Mouse (Mus musculus): ENCODE data around the gene Etv4. TPM values are rescaled to one million over a fixed set of nuclear protein-coding genes. Genes with fewer than 3 reads are reported as not detected.

The Etv4 gene
- total RNA-seq, 2 experiments from 2014 or later: 10.1 to 10.7 TPM

- no peak overlapping the region for H3K27ac ChIP-seq
- DNase-seq (ENCODE audit: low spot score in 2 of 2): peak in 1 of 2 experiments; percentile 24
- no peak overlapping the region for H3K4me3 ChIP-seq
- no peak for TF ChIP-seq CTCF (conservative IDR thresholded peaks at IDR 0.05)
These were observed 22.1 kb upstream of the Etv4 start for GRCm38 (mm10) chr11:101807266-101807665.

GRCm38 (mm10) chr11:101806741-101807140 lies 21.6 kb upstream of the Etv4 start:
- Histone ChIP-seq H3K4me3 (no peak overlapping the region), H3K27ac (no peak overlapping the region)
- no peak for DNase-seq (ENCODE audit: low spot score in 2 of 2)
- TF ChIP-seq CTCF (conservative IDR thresholded peaks at IDR 0.05): no peak

DNA sequence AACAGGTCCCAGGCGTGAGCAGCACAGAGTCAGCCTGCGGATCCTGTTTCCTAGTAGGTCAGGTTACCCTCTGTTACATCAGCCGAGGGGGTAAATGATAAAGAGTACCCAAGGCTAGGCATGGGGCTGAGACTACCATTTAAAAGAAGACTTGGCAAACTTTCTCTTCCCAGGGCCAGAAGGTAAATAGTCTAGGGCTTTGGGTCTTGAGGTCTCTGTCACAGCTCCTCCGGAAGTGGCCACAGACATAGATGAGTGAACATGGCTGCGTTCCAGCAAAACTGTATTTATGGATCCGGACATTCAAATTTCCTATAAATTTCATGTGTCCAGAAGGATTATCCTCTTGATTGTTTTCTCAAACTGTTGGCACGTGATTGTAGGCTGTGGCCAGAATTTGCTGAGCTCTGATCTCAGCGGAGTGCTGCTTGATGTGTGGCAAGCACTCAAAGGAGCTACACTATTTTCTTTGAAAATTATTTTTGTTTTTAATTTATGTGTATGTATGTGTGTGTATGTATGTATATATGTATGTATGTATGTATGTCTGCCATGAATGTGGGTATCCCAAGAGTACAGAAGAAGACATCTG lies 20.0 kb upstream of the Etv4 start:
- Histone ChIP-seq H3K27ac (no peak overlapping the region), H3K4me3 (no peak overlapping the region)
- no peak for DNase-seq (ENCODE audit: low spot score in 2 of 2)
- no peak for TF ChIP-seq CTCF (conservative IDR thresholded peaks at IDR 0.05)

DNA sequence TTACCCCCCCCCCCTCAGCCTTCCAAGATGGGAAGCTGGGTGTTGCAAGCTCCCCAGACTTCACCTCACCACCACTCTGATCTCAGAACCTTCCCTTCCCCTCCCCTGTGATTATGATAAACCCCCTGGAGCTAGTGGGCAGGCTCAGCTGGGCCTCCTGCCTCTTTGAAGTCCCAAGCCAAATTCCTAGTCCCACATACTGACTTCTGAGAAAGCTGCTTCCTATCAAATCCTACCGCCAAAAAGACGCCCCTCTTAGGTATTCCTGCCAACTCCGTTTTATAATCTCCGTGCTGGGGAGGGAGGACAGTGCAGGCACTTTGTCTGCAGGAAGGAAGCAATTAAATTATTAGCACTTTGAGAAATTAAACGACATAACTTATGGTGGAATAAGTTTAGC lies 16.2 kb upstream of the Etv4 start:
- no peak overlapping the region for H3K27ac ChIP-seq
- no peak overlapping the region for H3K4me3 ChIP-seq
- TF ChIP-seq CTCF (conservative IDR thresholded peaks at IDR 0.05): no peak
- no peak for DNase-seq (ENCODE audit: low spot score in 2 of 2)

DNA sequence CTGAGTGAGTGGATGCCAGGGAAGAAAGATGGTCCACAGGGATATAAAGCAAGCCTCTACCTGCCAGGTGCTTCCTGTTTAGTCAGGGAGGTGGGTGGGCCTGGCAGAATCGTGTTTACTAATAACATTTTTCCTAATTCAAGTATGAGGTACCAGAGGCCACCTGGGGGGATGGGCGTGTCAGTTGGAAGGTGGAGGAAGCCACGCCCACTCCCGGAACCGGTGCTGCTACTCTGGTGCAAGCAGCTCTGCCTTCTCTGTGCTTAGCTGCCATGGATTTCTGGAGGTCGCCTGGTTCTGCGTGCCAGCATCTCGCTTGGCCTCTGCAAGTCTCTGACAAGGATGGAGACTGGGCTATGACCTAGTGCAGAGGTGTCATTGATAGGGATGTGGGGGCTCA lies 12.9 kb upstream of the Etv4 start:
- Histone ChIP-seq H3K4me3 (no peak overlapping the region), H3K27ac (no peak overlapping the region)
- TF ChIP-seq CTCF (conservative IDR thresholded peaks at IDR 0.05): no peak
- no peak for DNase-seq (ENCODE audit: low spot score in 2 of 2)

- TF ChIP-seq CTCF (conservative IDR thresholded peaks at IDR 0.05): no peak
- H3K4me3 ChIP-seq: no peak overlapping the region
- DNase-seq (ENCODE audit: low spot score in 2 of 2): no peak
- H3K27ac ChIP-seq: no peak overlapping the region
These were observed 12.2 kb upstream of the Etv4 start for GRCm38 (mm10) chr11:101797355-101797754.

- no peak for TF ChIP-seq CTCF (conservative IDR thresholded peaks at IDR 0.05)
- H3K27ac ChIP-seq: no peak overlapping the region
- H3K4me3 ChIP-seq: no peak overlapping the region
- no peak for DNase-seq (ENCODE audit: low spot score in 2 of 2)
These were observed 5.8 kb upstream of the Etv4 start for GRCm38 (mm10) chr11:101790811-101791526.

DNA sequence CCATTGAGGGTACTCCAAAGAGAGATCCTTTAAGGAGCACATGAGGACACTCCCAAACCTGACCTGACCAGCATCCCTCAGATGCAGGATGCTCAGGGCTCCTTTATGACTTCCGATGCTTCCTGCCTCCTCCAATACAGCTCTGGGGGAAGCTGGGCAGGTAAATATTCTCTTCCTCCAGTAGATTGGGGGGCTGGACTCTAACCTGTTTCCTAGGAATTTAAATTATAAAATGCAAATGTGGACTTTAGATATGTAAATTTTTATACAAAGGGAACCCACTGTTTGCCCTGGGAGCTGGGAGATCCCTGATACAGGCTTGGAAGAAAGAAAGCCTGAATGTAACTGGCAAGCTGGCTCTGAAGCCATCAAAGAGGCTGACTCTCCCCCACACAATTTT lies 2.3 kb upstream of the Etv4 start:
- no peak for TF ChIP-seq CTCF (conservative IDR thresholded peaks at IDR 0.05)
- no peak overlapping the region for H3K27ac ChIP-seq

DNA sequence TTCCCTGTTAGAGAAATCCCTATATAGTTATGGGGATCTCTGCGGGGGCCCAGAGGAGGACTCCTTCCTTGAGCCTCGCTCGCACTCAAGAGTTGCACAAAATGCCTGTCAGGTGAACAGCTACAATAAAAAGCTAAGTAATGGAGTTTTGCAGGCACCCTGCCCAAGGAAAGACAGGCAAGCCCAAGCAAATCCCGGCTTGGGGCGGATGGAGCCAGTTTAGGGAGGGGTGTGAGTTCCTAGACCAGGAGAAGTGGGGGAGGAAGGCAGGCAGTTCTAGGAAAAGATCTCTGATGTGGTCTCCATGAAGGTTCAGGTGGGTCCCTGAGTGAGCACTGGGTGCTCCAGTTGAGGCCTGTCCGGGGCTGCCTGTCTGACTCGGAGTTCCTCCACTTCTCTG lies 1.5 kb upstream of the Etv4 start:
- no peak overlapping the region for H3K27ac ChIP-seq
- DNase-seq (ENCODE audit: low spot score in 2 of 2): no peak
- TF ChIP-seq CTCF (conservative IDR thresholded peaks at IDR 0.05): no peak
- H3K4me3 ChIP-seq: no peak overlapping the region

More for the DNA sequence above, 2.3 kb upstream of the Etv4 start:
- no peak for DNase-seq (ENCODE audit: low spot score in 2 of 2)
- H3K4me3 ChIP-seq: no peak overlapping the region

GRCm38 (mm10) chr11:101785852-101786205 lies 658 bp upstream of the Etv4 start:
- Histone ChIP-seq H3K4me3 (peak overlapping the region; percentile 64), H3K27ac (no peak overlapping the region)
- no peak for TF ChIP-seq CTCF (conservative IDR thresholded peaks at IDR 0.05)
- no peak for DNase-seq (ENCODE audit: low spot score in 2 of 2)

DNA sequence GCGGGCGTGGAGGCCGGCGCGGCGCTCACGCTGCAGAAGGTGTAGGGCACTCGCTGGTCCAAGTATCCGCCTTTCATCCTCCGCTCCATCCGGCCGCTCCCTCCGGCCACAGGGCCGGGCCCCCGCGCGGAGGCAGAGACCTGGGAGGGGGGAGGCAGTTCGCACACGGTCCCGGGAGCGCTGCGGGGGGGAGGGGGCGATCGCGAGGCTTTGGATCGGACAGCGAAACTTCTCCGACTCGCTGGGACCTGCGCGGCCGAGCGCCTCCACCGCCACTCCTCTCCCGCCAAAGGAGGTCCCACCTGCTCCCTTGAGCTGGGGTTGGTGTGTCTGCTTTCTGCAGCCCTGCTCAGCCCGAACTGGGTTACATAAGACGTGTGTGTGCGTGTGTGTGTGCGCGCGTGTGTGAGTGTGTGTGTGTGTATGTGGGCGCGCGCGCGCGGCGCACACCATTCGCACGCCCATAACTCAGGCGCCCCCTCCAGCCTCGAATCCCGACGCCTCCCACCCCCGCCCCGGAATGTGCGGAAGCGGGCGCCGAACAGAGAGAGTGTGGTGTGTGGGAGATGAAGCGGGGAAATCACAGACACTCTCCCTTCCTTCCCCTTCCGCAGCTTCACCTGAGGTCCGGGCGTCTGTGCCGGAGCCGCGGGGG lies 556 bp downstream of the Etv4 start:
- no peak for TF ChIP-seq CTCF (conservative IDR thresholded peaks at IDR 0.05)
- peak; percentile 16 to 29 for DNase-seq (ENCODE audit: low spot score in 2 of 2)
- Histone ChIP-seq H3K4me3 (peak overlapping the region; percentile 64), H3K27ac (peak overlapping the region; percentile 81)

DNA sequence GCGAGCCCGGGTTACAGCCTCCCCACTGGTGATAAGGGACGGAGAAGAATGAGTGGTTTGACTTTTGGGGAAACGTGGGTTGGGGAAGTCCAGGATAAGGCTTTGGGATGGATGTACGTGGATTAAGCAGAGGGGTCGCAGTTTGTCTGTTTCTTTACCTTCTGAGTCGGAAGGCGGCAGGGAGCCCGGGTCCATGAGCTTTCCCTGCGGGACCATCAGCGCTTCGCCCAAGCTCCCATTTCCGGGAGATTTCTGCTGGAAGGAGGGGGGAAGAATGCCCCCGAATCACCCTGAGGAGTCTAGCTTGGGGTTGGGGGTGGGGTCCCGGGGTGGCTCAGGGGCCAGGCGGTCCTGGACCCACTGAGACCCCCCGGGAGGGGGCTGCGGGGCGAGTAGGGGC lies 1.1 kb downstream of the Etv4 start:
- no peak for TF ChIP-seq CTCF (conservative IDR thresholded peaks at IDR 0.05)
- H3K27ac ChIP-seq: peak overlapping the region; percentile 81
- no peak for DNase-seq (ENCODE audit: low spot score in 2 of 2)
- H3K4me3 ChIP-seq: peak overlapping the region; percentile 64

DNA sequence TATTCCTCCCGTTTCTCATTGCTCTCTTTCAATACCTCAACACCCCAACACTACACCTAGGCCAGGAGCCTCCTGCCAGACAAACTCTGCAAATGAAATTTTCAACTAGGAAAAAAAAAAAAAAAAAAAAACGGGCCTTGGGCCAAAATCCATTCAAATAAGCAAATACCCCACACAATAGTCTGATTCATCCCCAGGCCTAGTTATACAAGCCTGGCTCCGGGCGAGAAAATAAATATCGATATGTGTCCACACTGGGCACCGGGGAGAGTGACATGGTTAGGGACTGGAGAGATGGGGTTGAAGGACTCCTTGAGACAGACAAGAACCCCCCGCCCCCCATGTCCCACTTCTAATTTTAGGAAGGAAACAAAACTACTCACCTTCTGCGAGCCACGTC lies 1.6 kb downstream of the Etv4 start:
- Histone ChIP-seq H3K27ac (peak overlapping the region; percentile 81), H3K4me3 (peak overlapping the region; percentile 64)
- no peak for DNase-seq (ENCODE audit: low spot score in 2 of 2)
- no peak for TF ChIP-seq CTCF (conservative IDR thresholded peaks at IDR 0.05)

- Histone ChIP-seq H3K4me3 (no peak overlapping the region; the same call in 1 of the 2 replicates), H3K27ac (0 out of 2 replicates have a peak overlapping the region, but pooled peaks have one; percentile 81)
- no peak for TF ChIP-seq CTCF (conservative IDR thresholded peaks at IDR 0.05)
- peak; percentile 30 to 60 for DNase-seq (ENCODE audit: low spot score in 2 of 2)
These were observed 2.0 kb downstream of the Etv4 start for GRCm38 (mm10) chr11:101783135-101783534.

Data from layer of hippocampus, adult 2 months (tissue).